Mouse (Mus musculus): ENCODE data around the gene Rfx2.

Rfx2 gene

DNA sequence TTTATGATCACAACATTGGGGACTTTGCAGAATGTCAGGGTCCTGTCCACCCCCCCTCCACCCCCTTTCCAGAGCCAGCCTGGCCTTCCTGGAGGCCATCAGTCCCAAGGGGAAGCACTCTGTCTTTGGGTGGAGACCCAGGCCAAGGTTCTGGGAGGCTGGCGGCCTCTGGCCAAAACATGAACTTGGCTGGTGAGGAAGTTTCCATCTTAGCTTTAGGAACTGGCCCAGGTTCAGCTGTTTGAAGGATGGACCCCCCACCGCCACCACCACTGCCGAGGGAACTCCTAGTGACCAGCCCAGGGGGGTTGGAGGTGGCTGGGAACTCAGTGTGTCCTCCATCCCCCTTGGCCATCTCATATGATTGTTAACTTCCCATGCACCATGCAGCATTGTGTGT lies 69.7 kb downstream of the Rfx2 start:
- H3K4me3 ChIP-seq (replicated peaks; ENCODE audit: low read length): no peak overlapping the region
- H3K9me3 ChIP-seq (ENCODE audit: low read length): no peaks in the 10 kb centered on the region
- TF ChIP-seq NANOG (IDR thresholded peaks at IDR 0.05; ENCODE audit: borderline replicate concordance, low read length) (no peak), POU5F1 (IDR thresholded peaks at IDR 0.05; ENCODE audit: borderline replicate concordance, low read length) (no peak), CTCF (conservative IDR thresholded peaks at IDR 0.05; ENCODE audit: low read length) (no peak)
- peaks cover 12% of the 10 kb centered on the region for H3K27me3 ChIP-seq (ENCODE audit: insufficient read depth, low read length)
- H3K36me3 ChIP-seq (ENCODE audit: insufficient read depth, low read length): peaks cover 4% of the 10 kb centered on the region; the same call in 1 of the 2 replicates
- peaks cover 57% of the 10 kb centered on the region for H3K4me1 ChIP-seq (replicated peaks; ENCODE audit: low read depth, low read length)

DNA sequence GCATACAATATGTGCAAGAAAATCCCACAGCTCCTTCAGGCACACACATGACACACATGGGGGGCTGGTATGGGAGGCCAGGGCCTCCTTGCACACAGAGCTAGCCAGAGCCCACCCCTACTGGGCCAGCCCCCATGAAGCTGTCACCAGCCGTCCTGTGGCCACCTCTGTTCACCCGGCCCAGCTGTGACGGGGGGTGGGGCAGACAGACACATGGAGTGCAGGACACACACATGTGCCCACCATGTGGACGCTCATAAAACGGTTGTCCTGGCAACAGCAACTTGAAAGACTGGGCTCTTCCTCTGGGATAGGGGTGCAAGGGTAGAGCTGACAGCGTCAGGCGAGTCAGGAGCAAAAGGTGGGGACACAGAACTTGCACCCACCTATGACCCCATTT lies 71.6 kb downstream of the Rfx2 start:
- Histone ChIP-seq H3K9me3 (ENCODE audit: low read length) (no peaks in the 10 kb centered on the region), H3K4me3 (replicated peaks; ENCODE audit: low read length) (no peak overlapping the region), H3K4me1 (replicated peaks; ENCODE audit: low read depth, low read length) (peaks cover 67% of the 10 kb centered on the region), H3K27me3 (ENCODE audit: insufficient read depth, low read length) (peaks cover 30% of the 10 kb centered on the region), H3K36me3 (ENCODE audit: insufficient read depth, low read length) (no peaks in the 10 kb centered on the region)
- TF ChIP-seq NANOG (IDR thresholded peaks at IDR 0.05; ENCODE audit: borderline replicate concordance, low read length): no peak
- TF ChIP-seq POU5F1 (IDR thresholded peaks at IDR 0.05; ENCODE audit: borderline replicate concordance, low read length): no peak
- no peak for TF ChIP-seq CTCF (conservative IDR thresholded peaks at IDR 0.05; ENCODE audit: low read length)

DNA sequence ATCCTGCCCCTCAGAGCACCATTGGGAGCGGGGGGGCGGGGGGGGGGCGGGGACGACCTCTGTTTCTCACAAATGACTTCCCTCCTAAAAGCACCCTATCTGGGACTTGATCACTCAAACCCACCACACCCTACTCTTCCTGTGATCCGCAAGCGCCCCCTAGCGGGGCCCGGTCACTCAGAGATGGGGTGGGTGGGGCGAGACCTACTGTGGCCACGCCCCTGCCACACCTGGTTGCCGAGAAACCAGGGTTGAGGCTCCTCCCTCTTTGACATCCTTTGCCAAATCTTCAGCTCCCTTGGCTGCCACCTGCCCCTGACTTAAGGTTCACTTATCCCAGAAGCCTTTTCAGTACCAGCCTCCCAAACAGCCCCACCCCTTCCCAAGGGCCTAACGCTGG lies 72.7 kb downstream of the Rfx2 start:
- Histone ChIP-seq H3K4me3 (replicated peaks; ENCODE audit: low read length) (no peak overlapping the region; the same call in 1 of the 2 replicates), H3K9me3 (ENCODE audit: low read length) (no peaks in the 10 kb centered on the region), H3K27me3 (ENCODE audit: insufficient read depth, low read length) (peaks cover 41% of the 10 kb centered on the region), H3K4me1 (replicated peaks; ENCODE audit: low read depth, low read length) (peaks cover 68% of the 10 kb centered on the region), H3K36me3 (ENCODE audit: insufficient read depth, low read length) (no peaks in the 10 kb centered on the region)
- TF ChIP-seq NANOG (IDR thresholded peaks at IDR 0.05; ENCODE audit: borderline replicate concordance, low read length): no peak
- TF ChIP-seq POU5F1 (IDR thresholded peaks at IDR 0.05; ENCODE audit: borderline replicate concordance, low read length): no peak
- peak; percentile 64 for TF ChIP-seq CTCF (conservative IDR thresholded peaks at IDR 0.05; ENCODE audit: low read length)

DNA sequence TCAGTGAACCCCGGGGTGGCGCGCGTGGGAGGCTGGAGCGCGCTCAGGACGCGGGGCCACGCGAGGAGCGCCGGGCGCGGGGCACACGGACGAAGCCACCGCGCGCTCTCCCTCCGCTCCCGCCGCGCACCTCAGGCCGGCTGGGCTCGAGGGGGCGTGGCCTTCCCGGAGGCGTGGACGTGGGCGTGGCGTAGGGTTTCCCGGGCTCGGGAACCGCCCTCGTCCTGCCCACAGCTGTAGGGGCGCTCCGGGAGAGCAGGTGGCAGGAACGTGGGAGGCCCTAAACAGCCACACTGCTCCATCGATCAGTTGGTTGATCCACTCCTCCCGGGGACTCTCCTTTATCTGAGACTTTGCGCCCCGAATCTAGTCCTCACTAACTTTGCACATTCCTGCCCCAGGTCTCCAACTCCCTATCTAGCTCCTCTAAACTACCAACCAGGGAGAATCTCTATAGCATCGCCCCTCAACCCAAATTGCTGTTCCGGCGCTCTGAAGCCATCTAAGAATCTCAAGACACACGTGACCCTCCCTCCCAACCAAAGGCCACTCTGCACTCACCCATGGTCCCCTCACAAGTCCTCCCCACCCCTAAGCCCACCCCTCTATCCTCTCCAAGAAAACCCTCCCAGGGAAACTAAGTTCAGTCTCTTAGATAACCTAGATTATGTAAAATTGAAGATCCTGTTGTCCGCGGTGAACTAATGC lies 73.2 kb downstream of the Rfx2 start, which contains the start of gene Nrtn:
Gene Nrtn (minus strand): TSS at position 115 of the 708 bp plus-strand sequence.
- H3K9me3 ChIP-seq (ENCODE audit: low read length): no peaks in the 10 kb centered on the region
- peaks cover 68% of the 10 kb centered on the region for H3K4me1 ChIP-seq (replicated peaks; ENCODE audit: low read depth, low read length)
- H3K36me3 ChIP-seq (ENCODE audit: insufficient read depth, low read length): no peaks in the 10 kb centered on the region
- peaks cover 46% of the 10 kb centered on the region for H3K27me3 ChIP-seq (ENCODE audit: insufficient read depth, low read length)
- TF ChIP-seq POU5F1 (IDR thresholded peaks at IDR 0.05; ENCODE audit: borderline replicate concordance, low read length) (no peak), NANOG (IDR thresholded peaks at IDR 0.05; ENCODE audit: borderline replicate concordance, low read length) (no peak), CTCF (conservative IDR thresholded peaks at IDR 0.05; ENCODE audit: low read length) (no peak)
- H3K4me3 ChIP-seq (replicated peaks; ENCODE audit: low read length): peak within 1 kb of the TSS; percentile 88

DNA sequence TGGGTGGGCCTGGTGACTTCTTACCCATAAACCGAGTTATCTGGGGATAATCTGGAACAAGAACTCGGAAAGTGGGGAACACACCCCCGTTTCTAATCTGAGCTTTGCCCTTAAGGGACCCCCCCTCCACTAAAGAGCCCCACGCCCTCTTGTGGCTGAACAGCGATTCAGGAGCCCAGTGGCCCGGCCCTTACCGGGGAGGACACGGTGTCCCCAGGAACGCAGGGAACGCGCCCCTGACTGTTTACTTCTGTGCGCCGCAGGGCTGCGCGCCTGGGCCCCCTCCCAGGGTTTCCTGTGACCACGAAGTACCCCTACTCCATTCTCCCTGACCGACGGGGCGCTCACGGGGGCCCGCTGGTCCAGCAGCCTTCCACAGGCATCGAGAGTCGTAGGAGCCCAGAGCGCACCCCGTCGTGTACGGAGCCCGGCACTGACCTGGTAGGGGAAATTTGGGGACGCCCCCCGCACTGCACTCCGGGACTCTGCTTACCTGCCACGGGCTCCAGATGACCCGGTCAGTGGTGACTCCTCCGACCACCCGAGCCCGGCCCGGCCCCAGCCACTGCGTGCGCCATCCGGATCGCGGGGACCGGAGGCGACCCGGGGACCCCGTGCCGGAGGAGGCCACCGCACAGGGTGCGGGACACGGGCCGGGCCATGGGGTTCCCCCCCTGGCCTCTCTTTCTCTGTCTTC lies 74.0 kb downstream of the Rfx2 start:
- peak; percentile 24; the same call in 1 of the 2 replicates for TF ChIP-seq CTCF (conservative IDR thresholded peaks at IDR 0.05; ENCODE audit: low read length)
- TF ChIP-seq NANOG (IDR thresholded peaks at IDR 0.05; ENCODE audit: borderline replicate concordance, low read length): no peak
- peaks cover 71% of the 10 kb centered on the region for H3K4me1 ChIP-seq (replicated peaks; ENCODE audit: low read depth, low read length)
- no peaks in the 10 kb centered on the region for H3K9me3 ChIP-seq (ENCODE audit: low read length)
- no peaks in the 10 kb centered on the region for H3K36me3 ChIP-seq (ENCODE audit: insufficient read depth, low read length)
- H3K27me3 ChIP-seq (ENCODE audit: insufficient read depth, low read length): peaks cover 53% of the 10 kb centered on the region
- H3K4me3 ChIP-seq (replicated peaks; ENCODE audit: low read length): peak overlapping the region; percentile 88

DNA sequence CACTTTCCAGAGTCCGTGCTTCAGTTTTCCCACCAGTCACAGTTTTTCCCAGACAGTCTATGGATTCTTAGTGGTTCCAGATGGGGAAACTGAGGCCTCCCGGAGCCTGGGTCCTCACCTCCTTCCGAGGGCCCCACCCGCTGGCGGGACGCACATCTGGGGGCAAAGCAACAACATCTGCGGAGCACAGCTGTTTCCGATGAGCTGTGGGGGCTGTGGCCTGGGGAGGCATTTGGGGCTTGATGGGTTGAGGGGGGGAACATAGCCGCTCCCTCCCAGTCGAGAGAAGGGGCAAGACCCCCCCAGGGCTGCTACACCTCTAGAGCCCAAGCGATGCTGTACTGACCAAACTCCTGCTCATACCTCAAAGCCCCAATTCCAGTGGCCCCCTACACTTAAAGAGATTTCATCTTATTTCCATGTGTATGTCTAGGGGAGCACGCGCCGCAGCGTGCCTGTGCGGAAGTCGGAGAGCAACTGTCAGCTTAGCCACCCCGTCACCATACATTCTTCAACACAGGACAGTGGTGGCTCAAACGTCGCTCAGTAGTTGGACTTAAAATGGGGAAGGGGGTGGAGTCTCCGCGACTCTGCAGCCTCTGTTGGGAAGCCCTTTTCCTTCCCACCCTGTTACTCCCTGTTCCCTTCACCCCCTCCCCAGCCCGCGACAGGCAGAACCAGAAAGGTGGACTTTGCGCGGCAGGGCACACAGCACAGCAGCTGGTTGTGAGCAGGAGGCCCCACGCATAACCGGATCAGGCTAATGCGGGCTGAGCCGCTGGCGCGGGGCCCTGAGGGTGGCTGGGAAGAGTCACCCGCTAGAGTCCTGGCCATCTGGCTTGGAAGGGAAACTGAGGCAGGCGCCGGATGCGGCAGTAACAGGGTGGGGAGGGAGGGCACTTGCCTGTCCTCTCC lies 76.3 kb downstream of the Rfx2 start:
- Histone ChIP-seq H3K27me3 (ENCODE audit: insufficient read depth, low read length) (peaks cover 71% of the 10 kb centered on the region), H3K9me3 (ENCODE audit: low read length) (no peaks in the 10 kb centered on the region), H3K4me1 (replicated peaks; ENCODE audit: low read depth, low read length) (peaks cover 69% of the 10 kb centered on the region), H3K36me3 (ENCODE audit: insufficient read depth, low read length) (no peaks in the 10 kb centered on the region), H3K4me3 (replicated peaks; ENCODE audit: low read length) (peak overlapping the region; percentile 51)
- TF ChIP-seq NANOG (IDR thresholded peaks at IDR 0.05; ENCODE audit: borderline replicate concordance, low read length): no peak
- TF ChIP-seq POU5F1 (IDR thresholded peaks at IDR 0.05; ENCODE audit: borderline replicate concordance, low read length): no peak

DNA sequence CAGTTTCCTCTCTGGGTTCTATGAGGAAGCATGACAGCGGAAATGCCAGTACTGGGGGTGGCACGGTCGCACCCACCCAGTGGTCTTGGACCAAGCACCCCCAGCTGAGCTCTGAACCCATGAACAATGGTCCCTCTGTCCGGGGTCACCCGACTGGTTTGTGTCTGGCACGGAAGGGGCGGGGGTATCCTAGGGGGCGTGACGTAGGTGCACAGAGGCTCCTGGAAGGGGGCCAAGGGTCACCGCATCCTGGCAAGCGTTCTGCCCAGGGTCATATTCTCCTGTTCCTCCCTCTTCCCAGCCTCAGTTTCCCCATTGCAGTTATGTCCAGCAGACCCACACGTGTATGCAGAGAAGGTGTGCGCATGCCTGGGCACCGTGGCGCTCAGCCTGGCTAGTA lies 77.4 kb downstream of the Rfx2 start:
- H3K36me3 ChIP-seq (ENCODE audit: insufficient read depth, low read length): no peaks in the 10 kb centered on the region
- TF ChIP-seq POU5F1 (IDR thresholded peaks at IDR 0.05; ENCODE audit: borderline replicate concordance, low read length) (no peak), CTCF (conservative IDR thresholded peaks at IDR 0.05; ENCODE audit: low read length) (no peak), NANOG (IDR thresholded peaks at IDR 0.05; ENCODE audit: borderline replicate concordance, low read length) (no peak)
- no peaks in the 10 kb centered on the region for H3K9me3 ChIP-seq (ENCODE audit: low read length)
- peaks cover 80% of the 10 kb centered on the region for H3K27me3 ChIP-seq (ENCODE audit: insufficient read depth, low read length)
- peak overlapping the region; percentile 66 for H3K4me3 ChIP-seq (replicated peaks; ENCODE audit: low read length)
- peaks cover 68% of the 10 kb centered on the region for H3K4me1 ChIP-seq (replicated peaks; ENCODE audit: low read depth, low read length)
